Mouse (Mus musculus): ENCODE measurements at regions not wholly inside any gene's neighbourhood (a gene's known extent, or its start where the extent isn't known, plus 50 kb on each side); places are given as distances from the start of the nearest gene placed in this dataset.
A peak's percentile ranks its signal among the peaks of the same experiment; 100 is the strongest.

GRCm38 (mm10) chr8:35235815-35236509, 529.6 kb upstream of the Gm19410 start:
- DNase-seq (ENCODE audit: low spot score in 2 of 2): no peak

- no peak for DNase-seq (ENCODE audit: low spot score in 2 of 2)
These were observed 528.3 kb upstream of the Gm19410 start for GRCm38 (mm10) chr8:35237279-35237678.

GRCm38 (mm10) chr8:35240884-35241283, 524.7 kb upstream of the Gm19410 start:
- DNase-seq (ENCODE audit: low spot score in 2 of 2): no peak

GRCm38 (mm10) chr8:35243555-35243954, 522.0 kb upstream of the Gm19410 start:
- DNase-seq (ENCODE audit: low spot score in 2 of 2): no peak

- peak; percentile 40 to 41 for DNase-seq (ENCODE audit: low spot score in 2 of 2)
These were observed 515.7 kb upstream of the Gm19410 start for GRCm38 (mm10) chr8:35249747-35250375.

- DNase-seq (ENCODE audit: low spot score in 2 of 2): peak; percentile 74 to 78
These were observed 514.9 kb upstream of the Gm19410 start for GRCm38 (mm10) chr8:35250641-35251040.

GRCm38 (mm10) chr8:35253946-35254345, 511.6 kb upstream of the Gm19410 start:
- DNase-seq (ENCODE audit: low spot score in 2 of 2): no peak

- DNase-seq (ENCODE audit: low spot score in 2 of 2): no peak
These were observed 510.3 kb upstream of the Gm19410 start for GRCm38 (mm10) chr8:35255327-35255726.

GRCm38 (mm10) chr8:35256958-35257357, 508.6 kb upstream of the Gm19410 start:
- DNase-seq (ENCODE audit: low spot score in 2 of 2): peak in 1 of 2 experiments; percentile 37

- no peak for DNase-seq (ENCODE audit: low spot score in 2 of 2)
These were observed 497.4 kb upstream of the Gm19410 start for GRCm38 (mm10) chr8:35268221-35268620.

GRCm38 (mm10) chr8:35268986-35269385, 496.6 kb upstream of the Gm19410 start:
- no peak for DNase-seq (ENCODE audit: low spot score in 2 of 2)

- DNase-seq (ENCODE audit: low spot score in 2 of 2): no peak
These were observed 489.6 kb upstream of the Gm19410 start for GRCm38 (mm10) chr8:35275972-35276371.

- DNase-seq (ENCODE audit: low spot score in 2 of 2): no peak
These were observed 489.1 kb upstream of the Gm19410 start for GRCm38 (mm10) chr8:35276460-35276859.

- DNase-seq (ENCODE audit: low spot score in 2 of 2): no peak
These were observed 486.6 kb upstream of the Gm19410 start for GRCm38 (mm10) chr8:35278946-35279345.

GRCm38 (mm10) chr8:35280741-35281140, 484.8 kb upstream of the Gm19410 start:
- DNase-seq (ENCODE audit: low spot score in 2 of 2): no peak

- no peak for DNase-seq (ENCODE audit: low spot score in 2 of 2)
These were observed 482.2 kb upstream of the Gm19410 start for GRCm38 (mm10) chr8:35283366-35283765.

GRCm38 (mm10) chr8:35289018-35289417, 476.6 kb upstream of the Gm19410 start:
- no peak for DNase-seq (ENCODE audit: low spot score in 2 of 2)

- no peak for DNase-seq (ENCODE audit: low spot score in 2 of 2)
These were observed 475.6 kb upstream of the Gm19410 start for GRCm38 (mm10) chr8:35289967-35290366.

GRCm38 (mm10) chr8:35293437-35294126, 472.0 kb upstream of the Gm19410 start:
- no peak for DNase-seq (ENCODE audit: low spot score in 2 of 2)

- DNase-seq (ENCODE audit: low spot score in 2 of 2): no peak
These were observed 468.7 kb upstream of the Gm19410 start for GRCm38 (mm10) chr8:35296936-35297335.

- DNase-seq (ENCODE audit: low spot score in 2 of 2): no peak
These were observed 466.5 kb upstream of the Gm19410 start for GRCm38 (mm10) chr8:35299088-35299487.

GRCm38 (mm10) chr8:35300359-35300758, 465.2 kb upstream of the Gm19410 start:
- no peak for DNase-seq (ENCODE audit: low spot score in 2 of 2)
